Mouse (Mus musculus): ENCODE data around the gene Ccdc142.
A peak's percentile ranks its signal among the peaks of the same experiment; 100 is the strongest.

Gene Ccdc142

DNA sequence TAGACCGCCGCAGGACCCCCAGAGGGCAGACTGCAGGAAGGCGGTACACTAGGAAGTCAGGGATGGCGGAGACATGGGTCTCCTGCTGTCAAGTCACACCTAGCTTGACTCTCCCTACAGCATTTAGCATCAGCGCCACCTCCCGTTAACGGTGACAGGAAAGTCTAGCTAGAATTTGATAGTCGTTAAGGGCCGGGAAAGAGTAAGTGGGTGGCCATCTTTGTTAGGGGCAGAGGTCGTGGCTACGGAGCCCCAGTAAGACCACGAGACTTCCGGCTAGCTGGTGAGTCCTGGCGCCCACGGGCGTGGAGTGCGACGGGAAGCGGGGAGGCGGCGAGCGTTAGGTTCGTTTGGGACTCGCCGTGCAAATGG, at the start of gene Ccdc142, which contains the start of gene Gm42688:
Ccdc142 (plus strand) TSS at position 286 of the 372 bp plus-strand sequence.
Gm42688 (plus strand) TSS at position 302 of the 372 bp plus-strand sequence.
- DNase-seq (ENCODE audit: low spot score in 2 of 2), result peak; percentile 83 to 87

DNA sequence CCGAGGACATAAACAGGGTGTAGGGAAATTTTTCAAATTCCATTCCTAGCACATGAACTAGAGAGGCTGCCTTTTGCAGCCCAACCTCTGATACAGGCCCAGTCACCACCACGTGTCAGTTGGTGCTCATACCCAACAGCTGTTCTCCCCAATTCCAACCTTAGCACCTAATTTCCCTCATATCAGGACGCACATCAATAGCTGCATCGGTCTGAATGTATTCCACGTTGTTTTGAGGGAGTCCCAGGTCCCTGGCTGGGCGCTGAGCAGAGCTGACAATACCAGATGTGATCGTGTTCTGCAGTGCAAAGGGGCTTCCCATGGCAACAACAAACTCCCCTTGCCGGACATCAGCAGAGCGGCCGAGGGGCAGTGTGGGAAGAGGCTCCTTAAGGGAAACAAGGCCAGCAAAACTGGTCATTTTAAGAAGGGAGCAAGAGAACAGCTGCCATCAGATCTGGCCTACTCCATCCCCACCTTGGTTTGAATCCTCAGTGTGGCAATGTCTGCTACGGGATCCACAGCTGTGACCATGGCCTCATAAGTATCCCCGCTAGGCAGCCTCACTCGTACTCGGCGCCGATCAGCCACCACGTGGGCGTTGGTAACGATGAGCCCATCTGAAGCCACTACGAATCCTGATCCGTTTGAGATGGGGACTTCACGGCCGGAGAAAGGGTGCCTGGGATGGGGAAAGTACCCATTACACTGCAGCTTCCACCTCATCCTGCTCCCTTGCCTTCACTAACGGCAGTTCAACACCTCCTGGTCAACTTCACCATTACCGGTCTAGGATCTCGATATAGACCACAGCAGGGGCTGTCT, 48.1 kb upstream of the Ccdc142 start:
- no peak for DNase-seq (ENCODE audit: low spot score in 2 of 2)

DNA sequence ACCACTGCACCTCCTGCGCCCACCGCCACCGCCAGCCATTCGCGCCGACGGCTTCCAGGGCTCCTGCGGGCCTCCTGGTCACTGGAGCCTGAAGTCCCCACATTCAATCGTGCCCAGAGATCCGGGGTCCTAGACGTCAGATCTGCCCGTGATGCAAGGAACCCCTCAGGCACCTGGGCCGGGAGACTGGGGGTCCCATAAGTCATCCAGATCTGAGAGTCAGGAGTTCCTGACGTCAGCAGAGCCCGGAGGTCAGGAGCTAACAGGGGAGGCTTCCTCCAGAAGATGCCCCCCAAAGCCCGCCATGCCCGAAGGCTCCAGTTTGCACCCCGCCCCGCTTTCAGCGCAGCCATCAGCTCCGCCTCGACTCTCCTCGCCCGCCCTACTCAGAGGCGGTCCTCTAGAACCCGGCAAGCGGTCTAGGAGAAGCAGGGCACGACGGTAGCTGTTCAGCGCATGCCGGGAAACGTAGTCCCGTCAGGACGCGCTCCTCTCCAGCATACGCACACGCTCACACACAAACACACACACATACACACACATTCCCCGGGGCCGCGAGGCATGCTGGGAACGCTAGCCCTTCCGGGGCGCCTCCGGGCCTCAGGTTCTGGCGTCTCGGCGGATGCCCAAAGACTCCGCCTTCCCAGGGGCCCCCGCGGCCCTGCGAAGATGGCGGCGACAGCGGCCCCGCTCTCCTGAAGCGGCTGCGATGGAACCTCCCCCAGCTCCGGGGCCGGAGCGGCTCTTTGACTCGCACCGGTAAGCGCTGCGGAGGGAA, 47.1 kb upstream of the Ccdc142 start, which contains the start of gene Aup1:
Aup1 (plus strand) TSS at position 448 of the 778 bp plus-strand sequence.
- peak; percentile 96 for DNase-seq (ENCODE audit: low spot score in 2 of 2)

DNA sequence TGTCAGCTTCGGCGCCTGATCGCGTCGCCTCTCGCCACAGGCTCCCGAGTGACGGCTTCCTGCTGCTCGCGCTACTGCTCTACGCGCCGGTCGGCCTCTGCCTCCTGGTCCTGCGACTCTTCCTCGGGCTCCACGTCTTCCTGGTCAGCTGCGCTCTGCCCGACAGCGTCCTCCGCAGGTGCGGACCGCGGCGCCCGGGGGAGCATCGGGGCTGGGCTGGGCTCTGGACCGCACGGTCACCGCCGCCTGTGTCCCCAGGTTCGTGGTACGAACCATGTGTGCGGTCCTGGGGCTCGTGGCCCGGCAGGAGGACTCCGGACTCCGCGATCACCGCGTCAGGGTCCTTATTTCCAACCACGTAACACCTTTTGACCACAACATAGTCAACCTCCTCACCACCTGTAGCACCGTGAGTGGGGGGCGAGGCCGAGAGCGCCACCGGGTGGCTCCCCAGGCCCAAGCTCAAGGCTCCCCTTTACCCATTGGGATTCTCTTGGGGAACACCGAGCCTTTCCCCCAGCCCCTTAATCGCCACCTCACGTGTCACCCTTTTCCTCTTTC, 46.5 kb upstream of the Ccdc142 start, which contains the start of gene Htra2:
Htra2 (minus strand) TSS at position 403 of the 561 bp plus-strand sequence.
- peak in 1 of 2 experiments; percentile 47 for DNase-seq (ENCODE audit: low spot score in 2 of 2)

DNA sequence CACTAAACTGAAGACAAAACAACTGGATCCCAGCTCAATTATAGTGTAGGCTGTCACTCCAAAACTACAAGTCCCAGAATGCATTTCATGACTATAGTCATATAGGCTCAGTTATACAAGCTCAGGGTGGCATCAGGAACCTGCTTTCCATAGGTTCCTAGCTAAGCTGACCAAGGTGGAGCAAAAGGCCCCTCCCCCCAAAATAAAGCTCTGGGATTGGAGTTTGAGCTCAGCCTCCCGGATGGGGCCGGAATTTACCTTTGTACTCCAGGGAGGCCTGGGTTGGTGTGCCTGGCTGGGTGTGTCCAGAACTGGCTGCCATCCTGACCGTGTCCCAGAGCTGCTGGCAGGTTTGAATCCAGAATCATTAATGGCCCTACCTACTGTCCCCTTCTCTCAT, 43.6 kb upstream of the Ccdc142 start, which contains the start of gene Dqx1:
Dqx1 (plus strand) TSS at position 55 of the 400 bp plus-strand sequence.
- no peak for DNase-seq (ENCODE audit: low spot score in 2 of 2)

GRCm38 (mm10) chr6:83058725-83059124, 42.7 kb upstream of the Ccdc142 start:
- no peak for DNase-seq (ENCODE audit: low spot score in 2 of 2)

- no peak for DNase-seq (ENCODE audit: low spot score in 2 of 2)
Measured at GRCm38 (mm10) chr6:83065995-83066394, 35.4 kb upstream of the Ccdc142 start.

DNA sequence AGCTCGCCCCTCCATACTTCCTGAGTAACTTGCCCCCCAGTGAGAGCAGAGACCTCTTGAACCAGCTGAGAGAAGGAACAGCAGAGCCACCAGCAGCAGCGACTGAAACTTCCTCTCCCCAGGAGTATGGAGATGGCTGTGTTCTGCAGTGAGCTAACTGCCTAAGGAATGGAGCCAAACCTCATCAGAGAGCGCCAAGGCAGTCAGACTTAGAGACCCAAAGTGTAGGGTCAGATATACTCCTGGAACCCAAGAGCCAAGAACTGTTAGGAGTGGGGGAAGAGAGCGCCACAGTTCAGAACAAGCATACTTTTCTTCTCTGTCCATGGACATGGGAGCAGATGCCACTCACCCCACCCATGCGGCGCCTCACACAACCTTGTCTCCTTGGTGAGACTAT, 35.0 kb upstream of the Ccdc142 start:
- DNase-seq (ENCODE audit: low spot score in 2 of 2), result no peak

- no peak for DNase-seq (ENCODE audit: low spot score in 2 of 2)
Measured at GRCm38 (mm10) chr6:83068221-83068620, 33.2 kb upstream of the Ccdc142 start.

GRCm38 (mm10) chr6:83068706-83069487, 32.5 kb upstream of the Ccdc142 start:
- DNase-seq (ENCODE audit: low spot score in 2 of 2), result no peak

GRCm38 (mm10) chr6:83069488-83070246, 31.7 kb upstream of the Ccdc142 start:
- DNase-seq (ENCODE audit: low spot score in 2 of 2), result no peak

GRCm38 (mm10) chr6:83070247-83070310, 31.3 kb upstream of the Ccdc142 start, which contains the start of gene Tlx2:
Gene Tlx2 (minus strand): TSS chr6:83070293.
- DNase-seq (ENCODE audit: low spot score in 2 of 2), result no peak

DNA sequence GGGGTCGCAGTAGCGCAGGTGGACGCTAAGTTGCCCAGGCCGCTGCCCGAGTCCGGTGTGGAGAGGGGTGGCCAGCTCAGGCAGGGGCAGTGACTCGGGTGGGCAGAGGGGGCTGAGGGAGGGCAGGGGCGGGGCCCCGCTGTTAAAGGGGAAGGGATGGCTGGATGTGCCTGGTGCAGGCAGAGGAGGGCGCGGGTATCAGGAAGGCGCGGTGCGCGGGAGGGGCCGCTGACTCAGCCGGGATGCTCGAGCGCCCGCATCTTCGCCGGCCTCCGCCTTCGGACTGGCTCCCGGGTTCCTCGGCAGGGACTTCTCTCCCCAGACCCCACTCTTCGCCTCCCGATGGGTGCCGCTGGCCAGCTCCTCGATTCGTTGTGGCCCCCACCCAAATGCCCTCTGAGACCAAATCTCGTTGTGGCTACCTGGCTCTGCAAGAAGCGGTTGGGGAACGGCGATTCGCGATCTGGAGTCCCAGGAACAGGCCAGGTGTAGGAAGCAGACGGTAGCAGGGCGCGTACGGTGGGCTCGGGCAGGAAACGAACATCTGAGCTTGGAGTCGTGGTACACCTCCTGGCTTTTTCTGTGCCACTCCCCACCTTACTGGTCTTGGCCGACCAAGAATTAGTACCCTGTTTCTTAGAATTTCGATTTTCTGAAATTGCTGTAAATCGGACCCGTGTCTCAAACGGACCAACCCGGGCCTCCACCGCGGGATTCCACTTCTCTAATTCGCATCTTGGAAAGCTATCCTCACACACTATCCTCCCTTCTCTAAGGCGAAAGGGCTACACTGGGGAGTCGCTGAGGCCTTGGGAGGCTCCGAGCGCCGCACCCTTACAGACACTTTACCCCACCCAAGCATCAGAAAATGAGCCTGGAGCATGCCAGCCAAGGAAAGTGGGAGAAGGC, 30.8 kb upstream of the Ccdc142 start:
- DNase-seq (ENCODE audit: low spot score in 2 of 2), result no peak

- DNase-seq (ENCODE audit: low spot score in 2 of 2), result no peak
Measured at GRCm38 (mm10) chr6:83071220-83071619, 30.2 kb upstream of the Ccdc142 start.

GRCm38 (mm10) chr6:83074979-83075378, 26.4 kb upstream of the Ccdc142 start:
- DNase-seq (ENCODE audit: low spot score in 2 of 2), result no peak

GRCm38 (mm10) chr6:83077630-83078323, 23.6 kb upstream of the Ccdc142 start, which contains the start of gene Pcgf1:
Gene Pcgf1 (plus strand): TSS chr6:83077869.
- DNase-seq (ENCODE audit: low spot score in 2 of 2), result no peak

- DNase-seq (ENCODE audit: low spot score in 2 of 2), result peak; percentile 96 to 99
Measured at GRCm38 (mm10) chr6:83078324-83078858, 23.0 kb upstream of the Ccdc142 start.

DNA sequence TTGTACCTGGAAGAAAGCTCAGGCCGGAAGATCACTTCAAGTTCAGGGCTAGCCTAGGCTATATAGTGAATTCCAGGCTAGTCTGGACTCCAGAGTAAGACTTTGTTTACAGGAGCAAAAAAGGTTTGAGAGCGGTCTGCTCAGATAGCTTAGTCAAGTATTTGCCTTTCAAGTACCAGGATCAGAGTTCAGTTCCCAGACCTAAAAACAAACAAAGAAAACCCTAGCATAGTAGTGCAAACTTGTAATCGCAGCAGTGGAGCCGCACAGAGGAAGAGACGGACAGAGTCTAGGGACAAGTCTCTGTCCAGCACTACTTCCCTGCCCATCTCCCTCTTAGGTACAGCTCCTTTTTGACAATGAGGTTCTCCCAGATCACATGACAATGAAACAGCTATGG, 21.2 kb upstream of the Ccdc142 start:
- DNase-seq (ENCODE audit: low spot score in 2 of 2), result no peak

- no peak for DNase-seq (ENCODE audit: low spot score in 2 of 2)
Measured at GRCm38 (mm10) chr6:83083497-83083896, 17.9 kb upstream of the Ccdc142 start.

All from frontal cortex, postnatal 10 days (tissue).